Mouse (Mus musculus): ENCODE results near the gene Arhgap32. TPM values are rescaled to one million over a fixed set of nuclear protein-coding genes. Genes with fewer than 3 reads are reported as not detected.

Gene Arhgap32
- total and polyA plus RNA-seq, 3 experiments, result 0.06 to 0.15 TPM; not detected in 1

GRCm38 (mm10) chr9:32149241-32149640, 33.3 kb downstream of the Arhgap32 start:
- Histone ChIP-seq H3K9ac (ENCODE audit: control insufficient read depth, low read depth, low read length, poor library complexity, severe bottlenecking) (no peak overlapping the region), H3K36me3 (ENCODE audit: control insufficient read depth in 1 of 2, insufficient read depth in 2 of 2, low read length in 2 of 2) (no peaks in the 10 kb centered on the region), H3K4me1 (ENCODE audit: control insufficient read depth in 1 of 2, insufficient read depth in 2 of 2, low read length in 2 of 2) (no peaks in the 10 kb centered on the region), H3K4me3 (ENCODE audit: control insufficient read depth in 1 of 2, insufficient read depth in 1 of 2, low read depth in 2 of 2, low read length in 2 of 2) (no peak overlapping the region), H3K27ac (ENCODE audit: control insufficient read depth, low read depth, low read length) (no peak overlapping the region), H3K27me3 (ENCODE audit: control insufficient read depth in 1 of 2, insufficient read depth in 2 of 2, low read length in 2 of 2) (peaks cover 0 to 1% of the 10 kb centered on the region in 2 experiments; a peak in 2 of 4 replicates), H3K9me3 (replicated peaks; ENCODE audit: insufficient read depth, low read length) (no peaks in the 10 kb centered on the region), H3K79me2 (ENCODE audit: control insufficient read depth, insufficient read depth, low read length, poor library complexity) (no peaks in the 10 kb centered on the region)
- TF ChIP-seq MAFK (IDR thresholded peaks at IDR 0.05; ENCODE audit: borderline replicate concordance, low read depth, low read length) (no peak), ZC3H11A (IDR thresholded peaks at IDR 0.05; ENCODE audit: low read depth, low read length) (no peak), E2F4 (IDR thresholded peaks at IDR 0.05; ENCODE audit: borderline replicate concordance, low read depth, low read length) (no peak), USF2 (IDR thresholded peaks at IDR 0.05; ENCODE audit: borderline replicate concordance in 1 of 2, insufficient read depth in 1 of 2, low read depth in 1 of 2, low read length in 2 of 2) (no peak), RCOR1 (IDR thresholded peaks at IDR 0.05; ENCODE audit: low read depth, low read length) (no peak), POLR2A (IDR thresholded peaks at IDR 0.05; ENCODE audit: control insufficient read depth in 1 of 2, insufficient read depth in 1 of 2, low read depth in 1 of 2, low read length in 2 of 2, poor library complexity in 1 of 2) (no peak), SIN3A (IDR thresholded peaks at IDR 0.05; ENCODE audit: low read length) (no peak), MEF2A (IDR thresholded peaks at IDR 0.05; ENCODE audit: extremely low read depth, insufficient replicate concordance, low read depth, low read length, poor library complexity, severe bottlenecking) (no peak), SMC3 (IDR thresholded peaks at IDR 0.05; ENCODE audit: low read depth, low read length) (no peak), POLR2AphosphoS5 (IDR thresholded peaks at IDR 0.05; ENCODE audit: borderline replicate concordance, low read depth, low read length) (no peak), TBP (IDR thresholded peaks at IDR 0.05; ENCODE audit: low read depth, low read length) (no peak), CHD2 (IDR thresholded peaks at IDR 0.05; ENCODE audit: low read length) (no peak), ETS1 (IDR thresholded peaks at IDR 0.05; ENCODE audit: low read depth, low read length) (no peak), NELFE (IDR thresholded peaks at IDR 0.05; ENCODE audit: low read depth, low read length) (no peak)
- DNase-seq (ENCODE audit: low read depth, low spot score), result no peak

GRCm38 (mm10) chr9:32149836-32150642, 34.1 kb downstream of the Arhgap32 start:
- no peak for TF ChIP-seq TCF12 (IDR thresholded peaks at IDR 0.05; ENCODE audit: low read depth, low read length)
- TF ChIP-seq MAZ (IDR thresholded peaks at IDR 0.05; ENCODE audit: low read depth, low read length), result no peak
- TF ChIP-seq ZMIZ1 (IDR thresholded peaks at IDR 0.05; ENCODE audit: low read depth, low read length), result no peak
- TF ChIP-seq ELF1 (IDR thresholded peaks at IDR 0.05; ENCODE audit: low read depth, low read length), result no peak
- peaks cover 0 to 1% of the 10 kb centered on the region in 2 experiments; a peak in 2 of 4 replicates for H3K27me3 ChIP-seq (ENCODE audit: control insufficient read depth in 1 of 2, insufficient read depth in 2 of 2, low read length in 2 of 2)
- H3K27ac ChIP-seq (ENCODE audit: control insufficient read depth, low read depth, low read length), result no peak overlapping the region
- H3K9me3 ChIP-seq (replicated peaks; ENCODE audit: insufficient read depth, low read length), result no peaks in the 10 kb centered on the region
- no peaks in the 10 kb centered on the region for H3K4me1 ChIP-seq (ENCODE audit: control insufficient read depth in 1 of 2, insufficient read depth in 2 of 2, low read length in 2 of 2)
- no peaks in the 10 kb centered on the region for H3K36me3 ChIP-seq (ENCODE audit: control insufficient read depth in 1 of 2, insufficient read depth in 2 of 2, low read length in 2 of 2)
- DNase-seq (ENCODE audit: low read depth, low spot score), result no peak
- no peak overlapping the region for H3K4me3 ChIP-seq (ENCODE audit: control insufficient read depth in 1 of 2, insufficient read depth in 1 of 2, low read depth in 2 of 2, low read length in 2 of 2)
- no peaks in the 10 kb centered on the region for H3K79me2 ChIP-seq (ENCODE audit: control insufficient read depth, insufficient read depth, low read length, poor library complexity)
- H3K9ac ChIP-seq (ENCODE audit: control insufficient read depth, low read depth, low read length, poor library complexity, severe bottlenecking), result no peak overlapping the region
